Mouse (Mus musculus) kidney, postnatal 25 days (tissue): ENCODE data around the gene Mettl9.
"Not testable (repeated sequence)": the region's sequence is repeated elsewhere in the genome, so short reads cannot be mapped to it uniquely, and the experiment has no call there.

Experiments used
- DNase-seq, 2 experiments: peaks; one replicate each; pipeline ENCODE4 v3.0.0; 2021; ENCODE audit warnings: mixed read lengths in 2 of 2

Mettl9 gene

DNA sequence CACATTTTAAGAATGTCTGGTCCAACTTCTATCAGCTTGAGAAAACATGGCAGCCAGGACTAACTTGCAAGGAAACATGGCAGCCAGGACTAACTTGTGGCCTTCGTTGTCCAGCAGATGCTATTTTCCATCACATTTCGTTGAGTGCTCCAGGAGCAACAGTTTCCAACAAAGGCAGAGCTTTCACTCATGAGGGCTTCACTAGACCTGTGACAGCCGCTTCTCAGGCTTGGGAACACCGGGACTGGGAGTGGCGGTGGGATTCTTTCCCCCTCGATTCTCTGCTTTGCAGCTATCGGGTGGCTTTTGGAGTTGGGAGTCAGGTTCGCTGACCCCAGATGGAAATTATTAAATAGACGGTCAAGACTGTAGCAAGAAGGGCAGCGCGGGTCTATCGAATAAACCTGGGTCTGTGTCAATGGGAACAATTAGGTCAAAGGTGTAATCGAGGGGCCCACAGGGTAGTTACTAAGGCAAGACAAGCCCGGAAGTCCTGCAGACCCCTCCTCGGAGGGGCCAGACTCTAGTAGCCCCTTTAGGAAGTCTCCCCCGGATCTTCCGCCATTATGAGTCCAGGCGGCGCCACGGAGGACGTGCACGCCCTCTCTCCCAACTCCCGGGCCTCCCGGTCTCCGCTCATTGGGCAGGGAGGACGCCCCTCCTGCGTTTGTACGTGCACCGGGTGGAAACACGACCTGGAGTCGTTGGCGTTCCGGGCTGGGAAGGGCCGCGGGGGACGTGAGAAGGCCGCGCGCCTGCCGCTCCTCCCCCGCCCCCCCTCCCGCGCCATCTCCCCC is at the start of gene Mettl9:
Mettl9 (plus strand) TSS at position 590 of the 797 bp plus-strand sequence.
- DNase-seq = peak; percentile 93 to 97

DNA sequence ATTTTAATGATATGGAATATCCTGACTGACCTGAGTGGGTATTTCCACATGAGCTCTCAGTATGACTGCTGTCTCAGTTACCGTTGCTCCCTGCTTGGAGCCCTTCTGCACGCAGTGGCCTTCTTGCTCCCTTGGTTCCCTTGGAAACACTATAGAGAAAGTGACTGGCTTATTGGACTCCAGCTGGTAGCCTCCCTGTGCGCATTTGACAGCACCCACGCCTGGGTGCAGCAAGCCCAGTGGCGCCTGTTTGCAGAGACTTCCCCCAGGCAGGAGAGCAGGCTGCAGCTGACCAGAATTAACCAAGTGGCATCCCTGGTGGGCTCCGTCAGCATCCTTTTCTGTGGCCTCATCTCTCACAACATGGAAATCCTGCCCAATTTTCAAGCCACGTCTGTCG is 43.1 kb upstream of the Mettl9 start:
- DNase-seq = no peak

DNA sequence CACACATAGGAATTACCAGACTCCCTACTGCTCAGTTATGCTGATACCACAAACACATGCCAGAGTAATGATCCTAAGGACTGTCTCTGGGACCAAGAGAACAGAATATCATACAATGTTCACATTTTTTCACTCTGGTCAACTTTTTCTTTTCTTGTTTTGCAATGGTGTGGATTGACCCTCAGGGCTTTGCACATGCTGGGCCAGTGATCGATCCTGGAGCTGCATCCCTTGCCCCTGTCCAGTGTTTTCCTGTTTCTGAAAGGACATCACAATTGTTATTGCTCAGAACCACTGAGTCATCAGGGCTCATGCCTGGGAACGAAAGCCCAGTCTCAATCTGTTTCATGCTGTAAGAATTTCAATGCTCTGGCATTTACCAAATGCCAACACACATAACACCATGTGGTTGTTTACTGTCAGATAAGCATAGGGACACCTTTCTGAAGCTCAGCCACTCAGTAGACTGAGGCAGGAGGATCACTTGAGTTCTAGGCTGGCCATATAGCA is 35.2 kb upstream of the Mettl9 start:
- no peak for DNase-seq

DNA sequence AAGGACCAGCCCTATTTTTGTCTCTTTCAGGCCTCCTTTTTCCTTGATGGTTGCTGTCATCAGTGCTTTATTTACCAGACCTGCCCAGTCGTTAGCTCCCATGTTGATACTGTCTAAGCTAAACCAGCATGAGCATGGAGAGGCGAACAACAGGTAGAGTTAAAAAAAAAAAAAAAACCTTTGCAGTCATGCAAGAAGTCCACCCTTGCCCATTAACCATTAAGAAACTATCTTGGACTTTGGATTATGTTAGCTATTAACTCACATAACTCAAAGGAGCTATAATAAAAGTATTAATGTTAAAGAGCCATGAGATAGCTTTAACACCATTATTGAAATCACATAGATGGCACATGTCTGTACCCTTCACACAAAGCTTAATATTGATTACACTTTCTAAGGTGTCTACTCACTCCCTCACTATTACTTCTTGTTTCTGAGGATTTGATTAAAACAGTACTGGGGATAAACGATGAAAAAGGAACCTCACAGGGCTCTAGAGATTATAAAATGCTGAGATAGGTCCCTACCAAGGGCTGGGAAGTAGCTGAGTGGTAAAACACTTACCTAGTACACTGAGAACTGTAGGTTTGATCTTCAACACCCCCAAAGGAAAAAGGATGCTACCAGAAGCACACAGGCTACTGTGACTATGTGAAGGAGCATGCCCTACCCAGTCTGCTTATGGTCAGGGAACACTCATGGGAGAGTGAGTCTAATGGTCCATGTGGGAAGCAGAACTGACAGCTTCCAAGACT is 34.0 kb upstream of the Mettl9 start:
- DNase-seq = no peak

DNA sequence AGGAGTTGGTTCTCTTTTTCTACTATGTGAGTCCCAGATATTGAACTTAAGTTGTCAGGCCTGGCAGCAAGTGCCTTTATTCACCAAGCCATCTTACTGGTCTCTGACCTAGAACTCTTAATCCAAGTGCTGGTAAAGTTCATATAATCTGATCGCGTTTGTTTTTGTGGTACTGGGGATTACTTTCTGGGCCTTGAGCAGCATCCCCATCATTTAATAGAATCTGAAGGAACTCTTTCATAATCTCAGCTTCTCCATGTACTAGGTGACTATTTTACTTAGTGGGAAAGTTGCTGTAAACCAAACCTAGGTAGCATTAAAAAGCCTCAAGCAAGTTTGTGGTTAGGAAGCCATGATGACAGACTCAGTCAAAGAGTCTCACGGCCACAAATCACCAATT is 32.4 kb upstream of the Mettl9 start:
- no peak for DNase-seq

DNA sequence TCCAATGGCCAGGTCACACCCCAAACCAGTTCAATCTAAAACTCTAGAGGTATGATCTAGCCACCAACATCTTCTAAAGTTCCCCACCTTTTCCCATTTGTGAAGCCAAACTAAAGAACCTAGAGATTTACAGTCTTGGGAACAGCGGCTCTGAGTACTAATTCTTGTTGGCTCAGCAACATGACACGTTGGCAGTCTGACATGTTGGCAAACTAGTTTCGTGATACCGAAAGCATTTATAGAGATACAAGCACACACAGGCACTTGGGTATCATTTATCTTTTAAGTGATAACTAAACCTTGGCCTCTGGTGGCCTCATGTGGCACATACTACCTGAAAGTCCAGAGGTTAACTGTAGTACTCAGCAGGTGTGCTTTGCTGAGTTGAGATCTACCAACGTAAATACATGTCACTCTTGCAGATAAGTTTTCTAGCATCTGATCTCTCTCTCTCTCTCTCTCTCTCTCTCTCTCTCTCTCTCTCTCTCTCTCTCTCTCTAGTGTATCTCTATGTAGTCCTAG is 31.8 kb upstream of the Mettl9 start:
- no peak for DNase-seq

DNA sequence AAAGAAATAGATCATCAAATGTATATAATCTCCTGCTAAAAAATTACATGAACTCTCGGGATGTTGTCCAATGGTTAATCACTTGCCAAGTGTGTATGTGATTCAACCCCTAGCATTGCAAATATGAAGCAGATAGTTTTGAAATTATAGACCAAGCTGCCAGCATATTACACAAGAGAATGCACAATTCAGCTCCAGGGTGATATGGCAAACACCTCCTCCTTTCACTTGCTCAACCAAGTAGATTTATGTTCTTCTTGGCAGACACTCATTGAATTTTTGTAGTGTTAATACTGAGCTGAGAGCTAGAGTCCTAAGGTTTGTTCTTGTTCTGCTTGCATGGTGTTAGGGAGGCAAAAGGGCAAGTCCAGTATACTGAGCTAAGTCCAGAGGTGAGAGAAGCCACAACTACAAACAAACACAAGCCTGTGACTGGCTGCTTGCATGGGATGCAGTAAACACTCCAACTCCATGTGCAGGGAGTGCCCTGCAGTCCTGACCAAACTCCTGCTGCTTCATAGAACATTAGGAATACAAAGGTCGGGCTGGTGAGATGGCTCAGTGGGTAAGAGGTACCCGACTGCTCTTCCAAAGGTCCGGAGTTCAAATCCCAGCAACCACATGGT is 30.3 kb upstream of the Mettl9 start:
- DNase-seq = peak; percentile 63 to 91

DNA sequence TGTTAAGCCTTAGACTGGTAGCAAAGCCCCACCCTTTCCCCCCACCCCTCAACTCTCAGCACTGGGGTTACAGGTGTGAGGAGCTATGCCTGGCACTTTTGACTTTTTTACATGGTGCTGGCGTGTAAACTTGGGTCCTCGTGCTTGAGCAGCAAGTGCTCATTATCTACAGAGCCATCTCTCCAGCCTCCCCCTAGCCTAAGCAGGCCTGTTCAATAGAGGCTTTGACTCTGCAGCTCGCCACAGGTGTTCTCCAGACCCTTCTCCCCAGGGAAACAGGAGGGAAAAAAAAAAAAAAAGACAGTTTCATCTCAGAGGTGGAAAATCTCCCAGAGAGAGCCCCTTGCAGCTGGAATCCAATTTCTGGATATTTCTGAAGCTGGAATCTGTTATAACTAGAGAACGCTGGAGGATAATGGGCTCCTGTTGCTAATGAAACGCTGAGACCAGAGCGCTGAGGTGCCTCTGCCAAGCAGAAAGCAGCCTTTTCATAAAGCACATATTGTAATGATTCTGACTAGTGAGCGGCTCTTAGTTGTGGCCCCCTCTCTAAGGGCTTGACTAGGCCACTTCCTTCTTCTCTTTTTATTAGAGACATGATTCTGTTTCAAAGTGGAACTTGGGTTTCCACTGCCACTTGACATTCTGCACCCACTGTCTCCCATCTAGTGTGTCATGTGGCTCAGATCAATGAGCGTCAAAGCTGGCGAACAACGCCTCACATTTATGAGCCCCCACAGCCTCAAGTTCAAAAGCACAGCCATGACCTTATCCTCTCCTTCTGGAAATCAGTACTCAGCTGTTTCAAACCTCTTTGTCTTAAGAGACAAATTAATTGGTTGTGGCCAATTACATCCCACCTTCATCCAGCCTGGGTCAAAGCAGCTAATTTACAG is 22.2 kb upstream of the Mettl9 start:
- DNase-seq = no peak

DNA sequence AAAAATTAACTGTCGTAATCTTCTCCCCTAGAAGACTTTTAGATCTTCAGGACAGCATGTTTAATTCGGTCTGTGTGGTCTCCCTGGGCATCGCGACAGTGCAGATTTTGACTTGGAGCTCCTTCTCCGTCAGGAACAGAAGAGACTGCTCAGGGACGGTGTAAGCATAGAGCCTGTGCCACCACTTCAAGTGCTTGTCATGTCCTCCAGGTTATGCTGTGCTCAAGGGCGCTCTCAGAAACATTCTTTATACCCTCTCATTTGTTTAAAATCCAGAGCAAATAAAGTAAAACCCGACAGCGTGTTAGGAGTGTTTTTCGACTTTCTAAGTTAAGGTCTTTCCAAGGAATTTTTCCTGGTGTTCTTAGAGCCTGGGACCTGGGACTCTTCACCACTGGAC is 19.8 kb upstream of the Mettl9 start:
- DNase-seq = no peak

DNA sequence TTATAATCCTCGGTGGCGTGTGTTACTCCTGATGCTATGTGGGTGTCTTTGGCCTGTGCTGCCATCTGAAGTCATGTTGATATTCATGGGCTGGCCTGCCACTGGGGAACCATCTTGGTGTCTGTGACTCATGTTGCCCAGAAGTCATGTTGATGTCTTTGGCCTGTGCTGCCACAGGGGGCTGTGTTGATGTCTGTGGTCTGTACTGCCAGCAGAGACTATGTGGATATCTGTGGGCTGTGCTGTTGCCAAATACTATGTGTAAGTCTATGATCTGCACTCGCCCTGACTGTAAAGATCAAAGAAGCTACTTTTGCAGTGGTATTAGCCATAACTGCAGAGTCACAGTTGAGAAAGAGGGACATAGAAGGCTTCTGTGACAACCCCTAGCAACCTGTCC is 15.5 kb upstream of the Mettl9 start:
- no peak for DNase-seq

DNA sequence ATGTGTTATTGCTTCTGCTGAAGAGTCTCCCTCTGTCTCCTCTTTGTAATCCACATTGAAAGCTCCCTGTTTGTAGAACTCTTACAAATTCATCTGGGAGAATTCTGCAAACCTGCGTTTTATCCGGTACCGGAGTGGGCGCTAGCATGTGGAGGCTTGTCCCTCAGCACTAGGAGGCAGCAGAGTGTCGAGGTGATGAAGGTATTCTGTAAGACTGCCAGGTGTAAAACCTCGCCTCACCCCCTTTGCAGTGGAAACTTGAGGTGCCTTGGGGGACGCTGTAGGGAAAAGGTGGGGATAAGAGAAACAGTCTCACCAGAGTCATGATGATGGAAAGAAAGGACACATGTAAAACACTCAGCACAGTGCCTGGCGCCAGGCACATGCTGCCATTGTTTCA is 14.0 kb upstream of the Mettl9 start:
- DNase-seq = peak; percentile 51 to 57

DNA sequence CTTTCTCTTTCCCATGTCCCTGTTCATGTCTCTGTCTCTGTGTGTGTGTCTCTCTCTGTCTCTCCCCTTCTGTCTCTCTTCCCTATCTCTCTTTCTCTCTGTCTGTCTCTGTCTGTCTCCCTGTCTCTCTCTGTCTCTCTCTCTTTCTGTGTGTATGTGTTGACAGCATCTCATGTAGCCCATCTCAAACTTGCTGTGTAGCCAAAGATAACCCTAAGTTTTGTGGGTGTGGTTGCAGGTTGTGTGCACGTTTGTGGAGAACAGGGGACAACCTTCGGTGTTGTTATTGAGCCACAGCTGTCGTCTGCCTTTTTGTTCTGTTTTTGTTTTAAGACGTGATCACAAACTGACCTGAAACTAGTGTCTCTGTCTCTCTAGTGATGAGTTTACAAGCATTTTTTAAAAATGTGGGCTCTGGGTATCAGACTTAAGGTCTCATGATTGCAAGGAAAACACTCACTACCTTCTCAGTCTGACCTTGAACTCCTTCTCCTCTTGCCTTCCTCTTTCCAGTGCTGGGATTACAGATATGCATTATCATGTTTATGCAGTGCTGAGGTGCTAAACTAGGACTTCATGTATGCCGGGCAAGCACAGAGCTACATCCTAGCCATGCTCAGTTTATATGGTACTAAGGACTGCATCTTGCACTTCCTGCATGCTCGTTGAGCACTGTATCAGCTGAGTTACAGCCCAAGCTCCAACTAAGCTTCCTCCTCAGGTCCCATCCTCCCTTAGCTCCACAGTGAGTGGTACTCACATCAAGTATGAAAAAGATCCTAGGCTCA is 8.8 kb upstream of the Mettl9 start:
- no peak for DNase-seq

DNA sequence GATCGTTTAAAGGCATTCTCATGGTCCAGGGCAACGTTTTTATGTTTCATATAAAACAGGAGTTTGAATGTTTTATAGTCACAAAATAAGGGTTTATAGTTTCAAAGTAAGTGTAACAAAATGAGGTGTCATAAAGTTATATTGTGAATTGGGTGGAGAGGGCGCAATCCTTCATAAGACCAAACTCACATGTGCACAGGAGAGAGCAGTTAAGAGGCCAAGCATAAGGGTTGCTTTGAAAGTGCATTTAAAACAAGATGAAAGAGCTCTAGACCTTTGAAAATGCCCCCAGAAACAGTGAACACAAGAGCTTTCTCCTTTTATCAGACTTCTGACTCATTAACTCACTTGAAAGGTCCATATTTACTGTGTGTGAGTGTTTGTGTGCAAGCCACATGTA is 7.9 kb upstream of the Mettl9 start:
- no peak for DNase-seq

DNA sequence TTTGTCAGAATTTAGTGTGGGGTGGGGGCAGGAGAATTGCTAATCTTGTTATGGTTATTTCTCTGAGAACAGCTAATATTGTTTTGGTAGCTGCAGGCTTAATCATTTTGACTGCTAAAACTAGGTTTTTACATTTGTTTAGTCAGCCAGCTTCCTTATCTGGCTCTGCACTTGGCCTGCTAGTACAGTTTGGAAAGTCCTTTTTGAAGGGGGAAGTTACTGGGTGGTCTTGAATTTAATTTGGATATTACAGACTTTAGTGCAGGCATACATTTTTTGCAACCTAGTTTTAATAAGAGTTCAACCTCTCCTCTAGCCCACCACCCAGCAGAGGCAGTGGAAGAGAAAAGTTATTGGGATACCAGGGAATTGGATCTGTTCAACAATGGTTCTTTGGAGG is 4.3 kb upstream of the Mettl9 start:
- not testable (repeated sequence) for DNase-seq

DNA sequence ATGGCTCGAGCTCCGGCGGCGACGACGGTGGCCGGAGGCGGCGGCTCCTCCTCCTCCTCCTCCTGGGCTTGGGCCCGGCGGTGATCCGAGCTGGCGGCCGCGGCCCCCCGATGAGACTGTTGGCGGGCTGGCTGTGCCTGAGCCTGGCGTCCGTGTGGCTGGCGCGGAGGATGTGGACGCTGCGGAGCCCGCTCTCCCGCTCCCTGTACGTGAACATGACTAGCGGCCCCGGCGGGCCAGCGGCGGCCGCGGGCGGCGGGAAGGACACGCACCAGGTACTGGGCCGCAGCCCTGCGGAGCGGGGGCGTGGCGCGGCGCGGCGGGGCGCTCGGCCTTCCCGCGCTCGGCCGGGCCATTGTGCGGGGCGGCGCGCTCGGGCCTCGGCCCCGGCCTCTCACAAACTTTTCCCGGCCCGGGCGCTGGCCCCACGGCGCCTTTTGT is 476 bp downstream of the Mettl9 start:
- peak; percentile 46 to 75 for DNase-seq

DNA sequence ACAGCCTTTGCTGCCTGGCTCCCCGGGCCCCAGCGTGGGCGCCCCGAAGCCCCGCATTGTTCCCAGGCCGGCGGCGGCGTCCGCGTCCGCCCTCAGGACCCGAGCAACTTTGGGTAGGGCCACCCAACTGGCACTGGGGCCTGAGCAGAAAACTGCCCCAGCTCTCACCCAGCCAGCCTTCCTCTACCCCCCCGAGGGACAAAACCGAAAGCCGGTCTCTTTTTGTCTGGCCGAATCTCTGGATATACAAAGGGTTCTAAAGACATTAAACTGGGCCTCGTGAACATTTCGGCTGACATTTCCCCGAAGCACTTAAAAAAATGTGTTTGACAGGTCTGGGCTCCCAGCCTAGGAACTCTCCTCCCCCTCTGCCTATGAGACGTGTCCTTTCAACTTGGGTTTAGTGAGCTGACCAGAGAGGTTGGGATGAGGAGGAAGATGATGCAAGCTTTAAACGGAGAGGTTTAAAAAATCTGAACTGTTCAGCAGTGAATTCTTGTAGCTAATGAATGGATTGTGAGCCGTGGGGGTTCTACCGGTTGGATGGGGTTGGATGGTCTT is 996 bp downstream of the Mettl9 start:
- DNase-seq = peak; percentile 30 to 60

DNA sequence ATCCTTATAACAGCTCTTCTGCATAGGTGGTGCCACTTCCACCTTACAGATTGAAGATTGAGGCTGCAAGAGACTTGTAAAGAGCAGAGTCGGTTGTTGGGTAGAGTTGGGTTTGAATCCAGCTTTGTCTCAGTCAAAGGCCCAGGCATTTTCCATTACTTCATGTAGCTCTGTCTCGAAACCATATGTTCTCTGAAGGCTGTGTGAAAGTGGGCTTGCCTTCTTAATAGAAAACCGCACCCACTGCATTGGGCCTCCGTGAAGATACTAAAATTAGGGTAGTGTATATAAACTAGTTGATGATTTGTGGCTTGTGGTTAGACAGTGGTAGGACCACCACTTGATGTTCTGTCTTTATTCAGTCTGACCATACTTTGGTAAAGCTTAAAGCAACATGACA is 6.3 kb downstream of the Mettl9 start:
- no peak for DNase-seq

DNA sequence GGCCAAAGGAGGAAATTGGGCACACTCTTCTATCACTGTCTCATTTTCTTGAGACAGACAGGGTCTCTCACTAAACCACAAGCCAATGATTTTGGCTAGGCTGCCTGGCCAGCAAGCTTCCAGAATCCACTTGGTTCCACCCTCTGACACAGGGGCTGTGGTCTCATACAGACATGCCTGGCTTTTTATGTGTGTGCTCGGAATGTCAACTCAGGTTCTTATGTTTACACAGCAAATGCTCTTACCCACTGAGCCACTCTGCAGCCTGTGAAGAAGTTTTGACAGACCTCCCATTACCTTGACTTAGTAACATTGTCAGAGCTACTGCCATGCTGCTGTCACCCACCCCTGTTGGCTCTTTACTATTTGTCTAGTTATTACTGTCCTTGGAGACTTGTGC is 7.7 kb downstream of the Mettl9 start:
- DNase-seq = peak in 1 of 2 experiments; percentile 26

DNA sequence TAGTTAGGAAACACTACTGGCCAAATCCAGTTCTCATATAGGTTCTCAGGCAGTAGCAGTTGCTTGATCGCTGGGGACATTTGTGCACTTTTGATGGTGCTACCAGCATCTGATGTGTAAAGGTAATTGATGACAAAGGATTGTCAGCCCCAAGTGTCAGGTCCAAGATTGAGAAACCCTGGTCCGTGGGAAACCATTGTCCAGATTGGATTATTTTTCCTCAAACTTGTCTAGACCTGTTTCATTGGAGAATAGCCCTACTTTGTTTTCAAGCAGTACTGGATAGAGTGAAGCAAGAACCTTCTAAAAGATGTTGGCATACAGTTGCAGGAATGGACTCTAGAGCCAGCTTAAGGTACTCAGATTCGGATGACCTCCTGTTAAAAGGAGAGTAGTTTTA is 8.8 kb downstream of the Mettl9 start:
- no peak for DNase-seq

DNA sequence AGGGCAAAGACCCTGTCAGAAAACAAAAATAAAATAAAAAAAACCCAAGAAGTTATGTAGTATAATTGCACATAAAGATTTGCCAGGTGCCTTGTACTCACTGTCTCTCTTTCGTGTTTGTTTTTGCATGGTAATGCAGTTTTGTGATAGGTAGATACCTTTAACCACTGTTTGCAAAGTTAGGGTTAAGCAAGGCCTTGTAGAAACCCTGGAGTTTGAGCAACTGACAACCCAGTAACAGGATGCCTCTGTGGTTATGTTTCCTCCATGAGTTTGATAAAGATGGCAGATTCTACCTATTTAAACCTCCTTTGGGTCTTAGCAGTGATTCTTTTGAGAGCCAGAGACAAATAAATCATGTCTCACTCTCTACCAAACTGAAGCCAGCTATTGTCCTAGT is 9.3 kb downstream of the Mettl9 start:
- DNase-seq = no peak

DNA sequence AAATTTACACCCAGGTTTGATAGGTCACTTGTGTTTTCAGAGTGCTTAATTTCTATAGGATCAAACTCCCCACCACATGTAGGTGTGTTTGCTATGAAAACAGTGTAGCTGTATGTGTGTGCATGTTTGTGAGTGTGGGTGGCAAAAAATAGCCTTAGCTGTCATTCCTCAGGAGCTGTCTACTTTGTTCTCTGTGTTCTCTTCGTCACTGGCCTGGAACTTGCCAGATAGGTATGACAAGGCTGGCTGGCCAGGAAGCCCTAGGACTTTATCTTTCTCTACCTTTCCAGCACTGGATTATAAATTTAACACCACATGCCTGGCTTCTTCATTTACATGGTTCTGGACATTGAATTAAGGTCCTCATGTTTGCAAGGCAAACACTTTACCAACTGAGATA is 10.0 kb downstream of the Mettl9 start:
- DNase-seq = peak in 1 of 2 experiments; percentile 34
